In genomic region chr17:35186681-35187080, GRCm38 (mm10) we compare ENCODE assay signal across 8 mouse cellular contexts. TPM values are rescaled to one million over a fixed set of nuclear protein-coding genes. Genes with fewer than 3 reads are reported as not detected.
DNase-seq lines count a peak whose midpoint lies in the region; ATAC-seq and TF ChIP-seq lines count a peak whose summit lies in the region.

No protein-coding gene starts in this region.

- intact Hi-C loops in gastrocnemius, postnatal 36 days (cut with DNase I), result no loop called here

- peak; percentile 51 for DNase-seq in Muller cell, postnatal 12 days (ENCODE audit: inconsistent ontology term)
- peak; percentile 47 for DNase-seq in liver
- DNase-seq in thymus, postnatal 14 days, result peak; percentile 80
- no peak for DNase-seq in testis, postnatal 10 days (ENCODE audit: low spot score)
- DNase-seq in gastrocnemius, postnatal 36 days, result no peak

- no peaks in the 10 kb centered on the region for H3K27me3 ChIP-seq in C2C12 (ENCODE audit: control insufficient read depth, insufficient read depth, insufficient read length)
- no peaks in the 10 kb centered on the region for H3K27me3 ChIP-seq in forebrain, embryonic 16.5 days (replicated peaks; ENCODE audit: control insufficient read depth, insufficient read depth, low read length)
- H3K27me3 ChIP-seq in midbrain, embryonic 16.5 days (ENCODE audit: control insufficient read depth, insufficient read depth, low read depth, low read length), result no peaks in the 10 kb centered on the region

- peak overlapping the region; percentile 81 for H3K27ac ChIP-seq in forebrain, embryonic 16.5 days (ENCODE audit: low read length)
- H3K27ac ChIP-seq in midbrain, embryonic 16.5 days (ENCODE audit: low read length), result peak overlapping the region; percentile 73

- H3ac ChIP-seq in C2C12 (ENCODE audit: control insufficient read depth, insufficient read length, low read depth), result peak overlapping the region; percentile 15

- peak overlapping the region; percentile 44 for H3K9ac ChIP-seq in forebrain, embryonic 16.5 days (replicated peaks; ENCODE audit: low read depth, low read length)
- peak overlapping the region; percentile 38 for H3K9ac ChIP-seq in midbrain, embryonic 16.5 days (ENCODE audit: low read depth, low read length)

- H3K4me3 ChIP-seq in C2C12 (ENCODE audit: insufficient read depth, poor library complexity, severe bottlenecking), result peak overlapping the region; percentile 21
- H3K4me3 ChIP-seq in forebrain, embryonic 16.5 days (replicated peaks; ENCODE audit: low read length), result peak overlapping the region; percentile 42
- peak overlapping the region; percentile 26 for H3K4me3 ChIP-seq in midbrain, embryonic 16.5 days (ENCODE audit: low read depth, low read length)

- peak; percentile 38; the same call in 1 of the 2 replicates for ATAC-seq in forebrain, embryonic 16.5 days
- ATAC-seq in midbrain, embryonic 16.5 days, result peak; percentile 48; the same call in 1 of the 2 replicates

- TF ChIP-seq CTCF in C2C12 (IDR thresholded peaks at IDR 0.05; ENCODE audit: control insufficient read depth, insufficient read depth, insufficient read length), result no peak

- no peaks in the 10 kb centered on the region for H3K79me2 ChIP-seq in C2C12 (ENCODE audit: control insufficient read depth, insufficient read depth)

- peaks cover 9% of the 10 kb centered on the region for H3K4me1 ChIP-seq in forebrain, embryonic 16.5 days (replicated peaks; ENCODE audit: control insufficient read depth, insufficient read depth, low read length)
- H3K4me1 ChIP-seq in midbrain, embryonic 16.5 days (ENCODE audit: control insufficient read depth, insufficient read depth, low read length), result no peaks in the 10 kb centered on the region; the same call in 1 of the 2 replicates

- H3K79me3 ChIP-seq in C2C12 (ENCODE audit: low read depth), result no peaks in the 10 kb centered on the region

- H3K36me3 ChIP-seq in C2C12 (ENCODE audit: control insufficient read depth, insufficient read depth), result no peaks in the 10 kb centered on the region
- H3K36me3 ChIP-seq in forebrain, embryonic 16.5 days (ENCODE audit: control insufficient read depth, insufficient read depth), result no peaks in the 10 kb centered on the region
- H3K36me3 ChIP-seq in midbrain, embryonic 16.5 days (ENCODE audit: control insufficient read depth, insufficient read depth, low read length), result no peaks in the 10 kb centered on the region

- H3K4me2 ChIP-seq in forebrain, embryonic 16.5 days (ENCODE audit: low read length), result peak overlapping the region; percentile 60
- peak overlapping the region; percentile 60 for H3K4me2 ChIP-seq in midbrain, embryonic 16.5 days (ENCODE audit: low read length)

- 3% methylated on average over 4 of the region's 4 CpGs for WGBS in forebrain, embryonic 16.5 days
- WGBS in midbrain, embryonic 16.5 days, result 0% methylated on average over 4 of the region's 4 CpGs

- H3K9me3 ChIP-seq in forebrain, embryonic 16.5 days (ENCODE audit: control insufficient read depth, low read length), result no peaks in the 10 kb centered on the region
- H3K9me3 ChIP-seq in midbrain, embryonic 16.5 days (replicated peaks; ENCODE audit: control insufficient read depth, low read length, poor library complexity, severe bottlenecking), result no peaks in the 10 kb centered on the region

TF ChIP-seq in C2C12, 6 proteins besides CTCF, POLR2A, EP300 and RAD21:
- TF ChIP-seq CEBPB (IDR thresholded peaks at IDR 0.05; ENCODE audit: low read depth) (no peak), MYOG (IDR thresholded peaks at IDR 0.05; ENCODE audit: control insufficient read depth, extremely low read depth, insufficient read length) (no peak), FOSL1 (IDR thresholded peaks at IDR 0.05; ENCODE audit: insufficient read depth, low read length, poor library complexity, severe bottlenecking) (no peak), MYOD1 (IDR thresholded peaks at IDR 0.05; ENCODE audit: control insufficient read depth, insufficient read length, low read depth) (no peak), MAX (IDR thresholded peaks at IDR 0.05) (no peak), USF1 (IDR thresholded peaks at IDR 0.05; ENCODE audit: low read depth) (no peak)
TF ChIP-seq in C2C12: peak in this region for 0.

RNA-seq across cellular contexts. Expression of gene Lst1, which starts 1.6 kb away (rescaled TPM):
- 0.92 TPM for polyA plus RNA-seq in C2C12 (2012; fragmentation: generic; extraction: Trizol)
- 4.5 and 4.9 TPM in 2 replicates for polyA plus RNA-seq in forebrain, embryonic 16.5 days (2015; fragmentation: Nextera tagmentation; extraction: Ambion mirVana)
- polyA plus RNA-seq in midbrain, embryonic 16.5 days (2015; fragmentation: Nextera tagmentation; extraction: Ambion mirVana), result 4.7 and 5.9 TPM in 2 replicates
- 1 to 10 TPM in 1 of 2 experiments, under 1 TPM in 1; 0.74 to 1.5 TPM for total RNA-seq in gastrocnemius, postnatal 36 days (2021)

RNA-seq across cellular contexts. Expression of gene Ltb, which starts 7.6 kb away (rescaled TPM):
- polyA plus RNA-seq in C2C12 (2012; fragmentation: generic; extraction: Trizol), result not detected
- 0.24 TPM in 1 of 2 replicates, not detected in the other for polyA plus RNA-seq in forebrain, embryonic 16.5 days (2015; fragmentation: Nextera tagmentation; extraction: Ambion mirVana)
- polyA plus RNA-seq in midbrain, embryonic 16.5 days (2015; fragmentation: Nextera tagmentation; extraction: Ambion mirVana), result 0.48 and 0.62 TPM in 2 replicates
- under 1 TPM in 1 of 2 experiments, not detected in 1; 0.46 TPM for total RNA-seq in gastrocnemius, postnatal 36 days (2021)

RNA-seq across cellular contexts. Expression of gene Aif1, which starts 10.8 kb away (rescaled TPM):
- not detected for polyA plus RNA-seq in C2C12 (2012; fragmentation: generic; extraction: Trizol)
- polyA plus RNA-seq in forebrain, embryonic 16.5 days (2015; fragmentation: Nextera tagmentation; extraction: Ambion mirVana), result 5.9 and 8.0 TPM in 2 replicates
- polyA plus RNA-seq in midbrain, embryonic 16.5 days (2015; fragmentation: Nextera tagmentation; extraction: Ambion mirVana), result 6.2 and 6.9 TPM in 2 replicates
- under 1 TPM in 1 of 2 experiments, not detected in 1; 0.47 TPM for total RNA-seq in gastrocnemius, postnatal 36 days (2021)

RNA-seq across cellular contexts. Expression of gene Tnf, which starts 15.1 kb away (rescaled TPM):
- polyA plus RNA-seq in C2C12 (2012; fragmentation: generic; extraction: Trizol), result not detected
- not detected in 2 replicates for polyA plus RNA-seq in forebrain, embryonic 16.5 days (2015; fragmentation: Nextera tagmentation; extraction: Ambion mirVana)
- polyA plus RNA-seq in midbrain, embryonic 16.5 days (2015; fragmentation: Nextera tagmentation; extraction: Ambion mirVana), result not detected in 2 replicates
- under 1 TPM in 1 of 2 experiments, not detected in 1; 0.46 TPM for total RNA-seq in gastrocnemius, postnatal 36 days (2021)

RNA-seq across cellular contexts. Expression of gene Lta, which starts 18.5 kb away (rescaled TPM):
- polyA plus RNA-seq in C2C12 (2012; fragmentation: generic; extraction: Trizol), result 0.07 TPM
- 0.24 and 0.35 TPM in 2 replicates for polyA plus RNA-seq in forebrain, embryonic 16.5 days (2015; fragmentation: Nextera tagmentation; extraction: Ambion mirVana)
- polyA plus RNA-seq in midbrain, embryonic 16.5 days (2015; fragmentation: Nextera tagmentation; extraction: Ambion mirVana), result 0.45 and 1.1 TPM in 2 replicates
- under 1 TPM; 0.36 to 0.62 TPM for total RNA-seq in gastrocnemius, postnatal 36 days (2021)

Comparison
In these comparisons a context has a peak if more than half of its experiments do, and no peak if none do; other contexts are left out.
1. DNase-seq: peak in Muller cell, postnatal 12 days (single experiment), liver (single experiment) and thymus, postnatal 14 days (single experiment); none in testis, postnatal 10 days (single experiment) and gastrocnemius, postnatal 36 days (0 of 2).
2. Peak in every context shown above with its lines, with median percentiles within 50 percentile points of each other: H3K4me3 ChIP-seq.